In genomic region chr12:66853167-66853566, GRCm38 (mm10) we compare ENCODE assay signal across 11 mouse cellular contexts.
A peak's percentile ranks its signal among the peaks of the same experiment; 100 is the strongest.
DNase-seq lines count a peak whose midpoint lies in the region; ATAC-seq and TF ChIP-seq lines count a peak whose summit lies in the region.
"Had no signal": no experiment of that assay in that cellular context is flagged by ENCODE, and none has a peak within 500 bp of the region (broad histone marks: within the 10 kb centered on the region; RNA-seq: fewer than 3 reads in every experiment).

No protein-coding gene starts in this region.

- H3K9me3 ChIP-seq in kidney, embryonic 14.5 days (ENCODE audit: control insufficient read depth, low read length), result no peaks in the 10 kb centered on the region
- no peaks in the 10 kb centered on the region for H3K9me3 ChIP-seq in heart, embryonic 10.5 days
- H3K9me3 ChIP-seq: forebrain, embryonic 12.5 days; limb, embryonic 13.5 days had no signal

- no peak overlapping the region for H3K27ac ChIP-seq in cerebellum, adult 2 months (ENCODE audit: insufficient read depth, low read length)
- no peak overlapping the region for H3K27ac ChIP-seq in kidney, embryonic 14.5 days (ENCODE audit: low read depth, low read length)
- no peak overlapping the region for H3K27ac ChIP-seq in heart, embryonic 10.5 days
- H3K27ac ChIP-seq: forebrain, embryonic 12.5 days; limb, embryonic 13.5 days had no signal

- TF ChIP-seq CTCF in cerebellum, adult 2 months (IDR thresholded peaks at IDR 0.05; ENCODE audit: borderline replicate concordance, insufficient read depth, low read depth, low read length), result peak; percentile 23; the same call in 1 of the 2 replicates

- no peaks in the 10 kb centered on the region for H3K36me3 ChIP-seq in kidney, embryonic 14.5 days (ENCODE audit: control insufficient read depth, insufficient read depth, low read length)
- H3K36me3 ChIP-seq in heart, embryonic 10.5 days, result no peaks in the 10 kb centered on the region
- H3K36me3 ChIP-seq: forebrain, embryonic 12.5 days; limb, embryonic 13.5 days had no signal

- WGBS in cerebellum, adult 2 months, result 29% methylated on average over 3 of the region's 3 CpGs
- WGBS in kidney, embryonic 14.5 days, result 26% methylated on average over 3 of the region's 3 CpGs
- 22% methylated on average over 3 of the region's 3 CpGs for WGBS in heart, embryonic 10.5 days

- H3K4me3 ChIP-seq in cerebellum, adult 2 months (replicated peaks; ENCODE audit: insufficient read depth, low read depth, low read length), result no peak overlapping the region
- H3K4me3 ChIP-seq in kidney, embryonic 14.5 days (ENCODE audit: low read length), result no peak overlapping the region
- H3K4me3 ChIP-seq in heart, embryonic 10.5 days, result no peak overlapping the region
- H3K4me3 ChIP-seq: forebrain, embryonic 12.5 days; limb, embryonic 13.5 days; myocyte had no signal

- no peak for TF ChIP-seq POLR2A in cerebellum, adult 2 months (IDR thresholded peaks at IDR 0.05; ENCODE audit: borderline replicate concordance, insufficient read depth, low read length)

- H3K9ac ChIP-seq in kidney, embryonic 14.5 days (ENCODE audit: low read depth, low read length), result no peak overlapping the region
- H3K9ac ChIP-seq: forebrain, embryonic 12.5 days; limb, embryonic 13.5 days had no signal

- H3K4me1 ChIP-seq in cerebellum, adult 2 months (ENCODE audit: control insufficient read depth, insufficient read depth, low read length), result no peaks in the 10 kb centered on the region
- no peaks in the 10 kb centered on the region for H3K4me1 ChIP-seq in kidney, embryonic 14.5 days (ENCODE audit: control insufficient read depth, insufficient read depth, low read length)
- H3K4me1 ChIP-seq in heart, embryonic 10.5 days, result no peaks in the 10 kb centered on the region
- H3K4me1 ChIP-seq: forebrain, embryonic 12.5 days; limb, embryonic 13.5 days had no signal

- no peaks in the 10 kb centered on the region for H3K27me3 ChIP-seq in cerebellum, adult 2 months (ENCODE audit: control insufficient read depth, insufficient read depth, low read length)
- no peaks in the 10 kb centered on the region for H3K27me3 ChIP-seq in kidney, embryonic 14.5 days (ENCODE audit: control insufficient read depth, insufficient read depth, low read length)
- H3K27me3 ChIP-seq in heart, embryonic 10.5 days (ENCODE audit: insufficient read depth, poor library complexity, severe bottlenecking), result no peaks in the 10 kb centered on the region
- H3K27me3 ChIP-seq: forebrain, embryonic 12.5 days; limb, embryonic 13.5 days had no signal

- ATAC-seq in kidney, embryonic 14.5 days (ENCODE audit: low FRiP score, low TSS enrichment), result no peak

- DNase-seq in cerebellum, adult 2 months, result no peak
- no peak for DNase-seq in cerebellum, adult 9-11 months
- peak; percentile 10 to 27 for DNase-seq in kidney, postnatal 36 days
- peak; percentile 50 for DNase-seq in ES-CJ7 (ENCODE audit: low read depth, low spot score)
- peak; percentile 65 for DNase-seq in embryo, embryonic 11 days
- no peak for DNase-seq in spleen, postnatal 14 days (ENCODE audit: low spot score in 2 of 2)
- no peak for DNase-seq in heart, embryonic 10.5 days (ENCODE audit: low spot score)

- H3K4me2 ChIP-seq in kidney, embryonic 14.5 days (replicated peaks; ENCODE audit: low read depth, low read length), result no peak overlapping the region
- H3K4me2 ChIP-seq: forebrain, embryonic 12.5 days; limb, embryonic 13.5 days had no signal

Comparison
In these comparisons a context has a peak if more than half of its experiments do, and no peak if none do; other contexts are left out.
1. DNase-seq: peak in kidney, postnatal 36 days (2 of 2), ES-CJ7 (single experiment) and embryo, embryonic 11 days (single experiment); none in cerebellum, adult 2 months (0 of 2), cerebellum, adult 9-11 months (single experiment), spleen, postnatal 14 days (0 of 2) and heart, embryonic 10.5 days (single experiment).